Mouse (Mus musculus) heart, adult 2 months (tissue): Measurements from ENCODE around the gene Gfod1. TPM values are rescaled to one million over a fixed set of nuclear protein-coding genes. Genes with fewer than 3 reads are reported as not detected.

Experiments
- DNase-seq, 2 experiments: peaks; one replicate each; pipeline ENCODE4 v3.0.0; 2021
- H3K27ac ChIP-seq: fragments of 200-600 bp; 2 replicates; pipeline ENCODE4 v1.8.1; 2022
- H3K27me3 ChIP-seq: fragments of 200-500 bp; 2 replicates; pipeline ENCODE4 v1.6.1; 2012; ENCODE audit warnings: mild to moderate bottlenecking, low read length, inconsistent platforms, mixed read lengths; ENCODE audit not compliant: control insufficient read depth, insufficient read depth
- H3K36me3 ChIP-seq: fragments of 200-500 bp; 2 replicates; pipeline ENCODE4 v1.6.1; 2012; ENCODE audit warnings: low read length, inconsistent platforms; ENCODE audit not compliant: control insufficient read depth, insufficient read depth
- H3K4me1 ChIP-seq: fragments of 200-500 bp; 2 replicates; pipeline ENCODE4 v1.6.1; 2011; ENCODE audit warnings: low read length; ENCODE audit not compliant: control insufficient read depth, insufficient read depth
- H3K4me3 ChIP-seq: fragments of 200-600 bp; 2 replicates; pipeline ENCODE4 v1.8.1; 2022
- H3K79me2 ChIP-seq: fragments of 200-500 bp; replicated peaks from 2 replicates; pipeline ENCODE4 v1.6.1; 2012; ENCODE audit warnings: mild to moderate bottlenecking, inconsistent platforms, low read length, moderate library complexity, mixed read lengths; ENCODE audit not compliant: control insufficient read depth, insufficient read depth
- H3K9ac ChIP-seq: fragments of 200-500 bp; 2 replicates; pipeline ENCODE4 v1.6.1; 2012; ENCODE audit warnings: low read depth, mild to moderate bottlenecking, control low read depth, inconsistent platforms, low read length, mixed read lengths
- CTCF ChIP-seq: fragments of 200-600 bp; IDR thresholded peaks from 2 replicates; pipeline ENCODE4 v1.8.1; 2022; ENCODE audit warnings: antibody characterized with exemption, mild to moderate bottlenecking, moderate library complexity
- EP300 ChIP-seq: fragments of 200-500 bp; IDR thresholded peaks from 2 replicates; pipeline ENCODE4 v1.6.1; 2011; ENCODE audit warnings: low read depth, low read length, control low read depth; ENCODE audit not compliant: insufficient read depth
- POLR2A ChIP-seq: fragments of 200-500 bp; IDR thresholded peaks from 2 replicates; pipeline ENCODE4 v1.6.1; 2011; ENCODE audit warnings: mild to moderate bottlenecking, low read depth, low read length, control low read depth; ENCODE audit not compliant: insufficient read depth
- WGBS: fragments of 180-500 bp; shearing (Covaris S2); methylation state at CpG from one replicate; pipeline ENCODE4 v1.1.7; 2018; 5-methylcytosine and 5-hydroxymethylcytosine counted together
- intact Hi-C: fragments of 180-260 bp; cut with DNase I; formaldehyde crosslinking; loops from one replicate; pipeline ENCODE4 v1.15.1; 2025
- polyA plus RNA-seq: library from polyadenylated mRNA; depleted of rRNA; stranded (reverse); fragments of >200 nt; gene quantifications from 2 replicates; pipeline ENCODE4 v1.2.3, GENCODE M21; 2012
- total RNA-seq, 2 experiments: library from RNA; stranded (reverse); gene quantifications; 2 replicates each; pipeline ENCODE4 v1.2.3; 2021

Gfod1 gene
- total and polyA plus RNA-seq, 3 experiments = 9.5 to 34.1 (median 33.7) TPM

- Histone ChIP-seq H3K9ac (no peak overlapping the region), H3K4me3 (no peak overlapping the region), H3K36me3 (no peaks in the 10 kb centered on the region), H3K27me3 (no peaks in the 10 kb centered on the region), H3K27ac (no peak overlapping the region), H3K79me2 (peaks cover 1% of the 10 kb centered on the region; the same call in 1 of the 2 replicates), H3K4me1 (peaks cover 4% of the 10 kb centered on the region)
- DNase-seq = no peak
- intact Hi-C loops = no loop called here
- 90% methylated on average over 5 of the region's 5 CpGs for WGBS
- TF ChIP-seq CTCF = no peak
- no peak for TF ChIP-seq EP300
- TF ChIP-seq POLR2A = no peak
Measured at GRCm38 (mm10) chr13:43210956-43211355, 93.0 kb downstream of the Gfod1 start.

DNA sequence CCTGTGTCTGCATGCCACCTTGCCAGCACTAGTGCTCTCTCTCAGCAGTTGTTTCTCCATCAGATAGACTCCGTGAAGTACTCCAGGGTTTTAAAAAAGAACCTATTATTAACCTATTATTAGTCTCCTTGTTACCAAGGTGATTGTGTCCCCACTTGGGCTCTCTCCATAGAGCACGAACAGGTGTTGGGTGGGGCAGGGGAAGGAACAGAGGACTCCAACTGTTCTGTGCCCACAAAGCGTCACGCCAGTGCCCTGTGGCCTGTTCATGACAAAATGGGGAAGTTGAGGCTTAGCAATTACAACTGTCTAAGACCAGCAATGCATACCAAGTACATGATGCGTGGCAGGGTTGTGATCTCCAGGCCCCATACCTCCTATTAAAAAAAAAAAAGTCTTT lies 94.4 kb downstream of the Gfod1 start:
- no peak for TF ChIP-seq EP300
- TF ChIP-seq CTCF = no peak
- no peak for TF ChIP-seq POLR2A

DNA sequence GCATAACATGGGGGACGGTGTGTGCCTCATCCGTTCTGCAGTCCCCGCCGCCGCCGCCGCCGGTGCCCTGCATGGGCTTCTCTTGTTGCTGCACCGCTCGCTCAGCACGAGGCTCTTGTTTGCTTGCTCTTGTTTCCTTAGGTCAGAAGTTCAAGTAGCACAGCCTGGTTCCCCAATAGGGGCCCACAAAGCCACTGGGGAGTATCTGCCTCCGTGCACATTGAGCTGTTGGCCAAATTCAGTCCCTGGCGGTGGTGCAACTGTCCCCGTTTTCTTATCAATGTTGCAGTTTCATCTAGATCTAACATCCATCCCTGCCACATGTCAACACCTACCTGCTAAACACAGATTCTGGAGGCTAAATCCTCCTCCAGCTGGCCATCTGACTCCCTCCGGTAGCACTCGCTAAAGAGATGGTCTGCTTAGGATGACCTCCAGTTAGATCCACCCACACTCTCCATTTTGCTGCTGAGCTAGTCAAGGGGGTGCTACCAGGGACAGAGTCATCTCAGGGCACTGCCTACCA lies 95.0 kb downstream of the Gfod1 start:
- Histone ChIP-seq H3K4me3 (no peak overlapping the region), H3K27me3 (no peaks in the 10 kb centered on the region), H3K4me1 (peaks cover 3% of the 10 kb centered on the region), H3K27ac (no peak overlapping the region), H3K9ac (no peak overlapping the region), H3K79me2 (peaks cover 1% of the 10 kb centered on the region; the same call in 1 of the 2 replicates), H3K36me3 (no peaks in the 10 kb centered on the region)
- TF ChIP-seq POLR2A (no peak), CTCF (no peak), EP300 (no peak)
- 71% methylated on average over 16 of the region's 16 CpGs for WGBS
- intact Hi-C loops = no loop called here
- DNase-seq = no peak

More for the DNA sequence above, 94.4 kb downstream of the Gfod1 start:
- DNase-seq = peak in 1 of 2 experiments; percentile 43
- Histone ChIP-seq H3K9ac (no peak overlapping the region), H3K79me2 (peaks cover 1% of the 10 kb centered on the region; the same call in 1 of the 2 replicates), H3K27ac (no peak overlapping the region), H3K36me3 (no peaks in the 10 kb centered on the region), H3K4me3 (no peak overlapping the region), H3K27me3 (no peaks in the 10 kb centered on the region), H3K4me1 (peaks cover 3% of the 10 kb centered on the region)
- intact Hi-C loops = no loop called here
- 70% methylated on average over 5 of the region's 5 CpGs for WGBS

DNA sequence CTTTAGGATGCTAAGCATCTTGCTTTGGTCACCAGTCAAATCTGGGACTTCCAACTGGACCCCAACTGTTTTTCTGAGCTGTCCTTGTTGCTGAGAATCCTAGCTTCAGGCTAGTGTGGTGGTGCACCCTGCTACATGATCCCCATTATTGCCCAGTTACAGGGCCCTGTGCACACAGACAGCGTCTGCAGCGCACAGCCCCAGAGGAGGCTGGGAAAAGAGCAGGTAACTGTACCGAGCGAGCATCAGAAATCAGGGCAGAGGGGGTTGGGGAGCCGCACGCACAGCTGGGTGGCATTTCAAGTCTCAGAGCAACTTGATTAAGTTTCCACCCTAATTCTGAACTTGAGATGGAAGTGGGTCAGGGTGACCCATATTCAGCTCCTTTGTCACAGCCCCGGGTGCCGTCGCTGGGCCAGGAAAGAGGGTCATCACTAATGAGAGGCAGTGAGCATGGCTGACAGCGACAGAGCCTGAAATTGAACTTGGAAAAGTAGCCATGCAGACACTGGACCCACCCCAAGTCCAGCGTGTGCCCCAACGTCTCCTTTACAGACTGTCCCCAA lies 97.8 kb downstream of the Gfod1 start:
- no peak for DNase-seq
- H3K4me1 ChIP-seq = peaks cover 3% of the 10 kb centered on the region; the same call in 1 of the 2 replicates

GRCm38 (mm10) chr13:43203641-43204040 lies 100.3 kb downstream of the Gfod1 start:
- H3K36me3 ChIP-seq = no peaks in the 10 kb centered on the region
- H3K4me1 ChIP-seq = peaks cover 2% of the 10 kb centered on the region; the same call in 1 of the 2 replicates
- 43% methylated on average over 5 of the region's 5 CpGs for WGBS
- no peak overlapping the region for H3K9ac ChIP-seq
- no peak for DNase-seq
- no peaks in the 10 kb centered on the region for H3K27me3 ChIP-seq
- TF ChIP-seq CTCF (no peak), POLR2A (no peak), EP300 (no peak)
- no peak overlapping the region for H3K4me3 ChIP-seq
- H3K79me2 ChIP-seq = no peaks in the 10 kb centered on the region; the same call in none of the 2 replicates
- H3K27ac ChIP-seq = peak overlapping the region; percentile 60
- intact Hi-C loops = loop anchor here (1.0 to 2.0 kb wide), 2 partner anchors 29 to 99 kb away; no protein-coding TSS in a partner anchor

More for the DNA sequence above, 97.8 kb downstream of the Gfod1 start:
- Histone ChIP-seq H3K79me2 (no peaks in the 10 kb centered on the region; the same call in 1 of the 2 replicates), H3K27ac (no peak overlapping the region), H3K4me3 (no peak overlapping the region), H3K9ac (no peak overlapping the region), H3K36me3 (no peaks in the 10 kb centered on the region), H3K27me3 (no peaks in the 10 kb centered on the region)
- intact Hi-C loops = no loop called here
- 92% methylated on average over 12 of the region's 12 CpGs for WGBS
- TF ChIP-seq EP300 (no peak), POLR2A (no peak), CTCF (no peak)

DNA sequence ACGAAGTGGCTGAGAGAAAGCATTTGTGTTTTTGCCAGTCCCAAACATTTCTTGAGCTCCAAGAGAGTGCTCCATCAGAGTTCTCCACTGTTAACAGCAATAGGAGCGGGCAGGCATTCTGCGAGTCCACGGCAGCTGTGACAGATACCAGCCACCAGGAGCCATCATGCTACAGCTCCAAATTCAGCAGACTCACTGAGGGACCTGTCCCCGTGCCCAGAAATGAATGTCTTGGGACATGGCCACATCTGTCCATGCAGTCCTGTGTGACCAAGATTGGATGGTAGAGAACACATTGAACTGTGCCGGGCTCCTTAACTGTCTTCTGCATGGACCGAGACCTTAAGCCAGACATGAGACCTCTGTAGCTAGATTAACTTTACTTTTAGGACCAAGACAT lies 100.7 kb downstream of the Gfod1 start:
- Histone ChIP-seq H3K9ac (no peak overlapping the region), H3K27me3 (no peaks in the 10 kb centered on the region), H3K4me1 (peaks cover 2% of the 10 kb centered on the region; the same call in 1 of the 2 replicates), H3K36me3 (no peaks in the 10 kb centered on the region), H3K79me2 (no peaks in the 10 kb centered on the region; the same call in none of the 2 replicates), H3K27ac (peak overlapping the region; percentile 60), H3K4me3 (no peak overlapping the region)
- intact Hi-C loops = loop anchor here (1.0 to 2.0 kb wide), 2 partner anchors 29 to 100 kb away; no protein-coding TSS in a partner anchor
- TF ChIP-seq POLR2A (no peak), EP300 (peak; percentile 86; the same call in 1 of the 2 replicates), CTCF (peak; percentile 70)
- DNase-seq = peak; percentile 64 to 77
- 60% methylated on average over 7 of the region's 7 CpGs for WGBS
